Mouse (Mus musculus) leukemia stem cell, adult 10-12 weeks (primary cell): ENCODE results near the gene Arfgap1. TPM values are rescaled to one million over a fixed set of nuclear protein-coding genes. Genes with fewer than 3 reads are reported as not detected.

Source experiments
- polyA plus RNA-seq: library from polyadenylated mRNA; stranded (reverse); fragments of >175 nt; gene quantifications from 2 replicates; pipeline ENCODE4 v1.2.3, GENCODE M21; 2012; ENCODE audit warnings: low replicate concordance

Arfgap1 gene
- 33.6 and 37.3 TPM in 2 replicates for polyA plus RNA-seq

DNA sequence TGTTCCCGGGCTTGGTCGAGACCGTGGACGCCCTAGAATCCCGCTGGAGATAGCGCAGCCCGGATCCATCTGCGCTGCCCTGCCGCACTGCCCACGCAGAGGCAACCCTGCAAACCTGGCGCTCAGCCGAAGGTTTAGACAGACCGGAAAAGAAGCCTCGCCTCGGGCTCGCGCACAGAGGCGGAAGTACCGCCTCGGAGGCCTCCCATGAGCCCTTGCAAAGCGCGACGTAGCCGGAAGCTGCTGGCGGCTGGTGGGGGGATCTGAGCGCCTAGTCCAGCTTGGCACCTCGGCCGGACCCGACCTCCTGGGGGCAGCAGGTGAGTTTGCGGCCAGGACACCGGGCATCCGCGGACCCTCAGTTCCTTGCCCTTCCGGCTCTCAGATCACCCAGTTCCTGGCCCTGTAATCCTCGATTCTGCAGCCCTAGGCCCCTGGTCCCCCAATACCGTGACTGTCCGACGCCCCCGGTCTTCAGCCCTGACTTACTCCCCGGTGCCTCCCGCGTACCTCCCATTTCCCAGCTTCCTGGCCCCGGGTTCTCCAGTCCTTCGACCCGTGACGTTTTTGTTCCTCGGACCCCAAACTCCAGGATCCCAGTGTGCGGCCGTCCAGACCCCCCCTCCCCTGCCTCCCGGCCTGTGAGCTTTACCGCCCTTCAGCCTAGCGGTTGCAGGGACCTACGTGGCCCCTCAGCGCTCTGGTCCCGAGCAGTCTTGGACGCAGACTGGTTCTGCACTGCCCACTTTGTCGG, at the start of gene Arfgap1:
Gene Arfgap1 (plus strand): TSS at position 216 of the 754 bp plus-strand sequence.

DNA sequence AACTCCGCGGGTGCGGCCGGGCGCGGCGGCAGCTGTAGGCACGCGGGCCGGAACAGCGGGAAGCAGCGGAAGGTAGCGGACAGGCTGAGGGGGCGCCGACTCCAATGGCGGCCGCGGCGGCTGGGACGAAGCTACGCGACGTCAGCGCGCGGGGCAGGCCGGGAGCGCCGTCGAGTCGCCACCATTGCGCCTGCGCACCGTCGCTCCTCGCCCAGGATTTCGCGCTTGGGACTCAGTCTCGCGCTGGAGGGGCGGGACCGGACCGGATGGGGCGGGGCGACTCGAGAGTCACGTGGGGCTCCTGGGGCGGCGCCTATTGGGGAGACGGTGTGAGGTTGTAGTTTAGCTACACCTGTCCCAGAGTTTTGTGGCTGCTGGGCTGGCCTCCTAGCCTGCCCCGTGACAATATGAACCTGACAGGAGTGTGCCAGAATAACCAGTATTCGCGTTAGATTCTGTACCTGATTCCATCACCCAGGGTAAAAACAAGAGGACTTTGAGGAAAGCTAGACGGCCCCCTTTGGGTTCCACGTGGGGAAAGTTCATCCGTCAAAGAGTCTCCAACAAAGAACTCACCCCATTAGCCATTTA, 46.1 kb upstream of the Arfgap1 start, which contains the start of gene Ythdf1:
Gene Ythdf1 (minus strand): TSS at position 140 of the 591 bp plus-strand sequence.

DNA sequence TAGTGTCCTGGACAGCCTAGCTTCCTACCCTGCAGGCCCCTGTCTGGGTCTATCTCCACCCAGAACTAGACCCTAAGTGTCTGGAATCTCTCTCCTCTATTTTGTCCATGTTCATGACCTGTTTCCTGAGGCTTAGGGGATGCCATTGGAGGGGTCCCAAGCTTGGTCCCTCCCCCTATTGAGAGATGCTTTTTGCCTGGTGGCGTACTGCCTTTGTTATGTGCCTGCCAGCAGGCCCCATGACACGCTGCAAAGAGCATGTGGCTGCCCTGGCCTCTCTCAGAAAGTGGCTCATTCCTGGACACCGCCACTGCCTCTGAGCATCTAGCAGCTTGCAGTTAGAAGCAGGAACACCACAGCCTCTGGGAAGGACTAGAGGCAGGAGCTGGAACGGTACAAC, 38.3 kb upstream of the Arfgap1 start, which contains the start of gene Birc7:
Gene Birc7 (plus strand): TSS at position 301 of the 400 bp plus-strand sequence.

DNA sequence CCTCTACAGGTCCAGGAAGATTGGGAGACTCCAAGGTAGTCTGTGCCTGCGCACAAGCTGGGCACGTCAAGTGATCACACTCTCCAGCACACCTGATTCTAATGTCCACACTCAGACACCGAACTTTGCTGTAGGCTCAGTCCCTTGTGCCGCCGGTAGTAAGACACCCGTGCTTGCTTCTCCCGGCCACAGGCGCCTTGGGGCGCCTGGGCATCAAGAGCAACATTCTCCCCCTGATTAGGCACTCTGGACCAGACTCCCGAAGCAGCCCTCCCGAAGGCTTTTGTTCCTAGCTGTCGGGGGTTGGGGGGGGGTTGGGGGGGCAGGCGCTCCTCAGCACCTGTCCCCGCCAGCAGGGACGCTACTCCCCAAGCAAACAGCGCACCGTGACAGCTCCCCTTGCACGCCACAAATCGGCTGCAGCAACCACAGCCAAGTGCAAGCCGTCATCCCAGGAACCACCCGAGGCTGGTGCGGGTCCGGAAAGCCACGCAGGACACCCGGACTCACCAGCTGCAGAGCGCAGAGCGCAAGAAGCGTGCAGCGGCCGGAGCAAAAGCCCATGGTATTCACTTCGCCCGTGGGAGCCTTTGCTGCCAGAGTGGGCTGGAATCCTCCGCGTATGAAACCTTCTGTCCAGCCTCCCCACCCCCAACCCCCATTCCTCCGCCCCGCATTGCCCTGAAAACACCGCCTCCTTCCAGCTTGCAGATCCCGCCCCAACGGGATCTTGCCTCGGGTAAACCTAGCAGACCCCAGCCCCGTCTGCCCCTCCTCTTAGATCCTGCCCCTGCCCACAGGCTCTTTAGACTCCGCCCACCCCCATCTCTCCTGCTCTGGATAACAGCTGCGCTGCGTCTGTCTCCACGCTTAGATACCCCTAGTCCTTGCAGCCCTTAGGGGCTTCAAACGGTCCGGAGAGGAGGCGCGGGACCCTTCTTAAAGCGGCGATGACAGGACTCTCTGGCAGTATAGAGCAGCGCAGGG, 12.7 kb upstream of the Arfgap1 start, which contains the start of gene Nkain4:
Gene Nkain4 (minus strand): TSS at position 639 of the 987 bp plus-strand sequence.

DNA sequence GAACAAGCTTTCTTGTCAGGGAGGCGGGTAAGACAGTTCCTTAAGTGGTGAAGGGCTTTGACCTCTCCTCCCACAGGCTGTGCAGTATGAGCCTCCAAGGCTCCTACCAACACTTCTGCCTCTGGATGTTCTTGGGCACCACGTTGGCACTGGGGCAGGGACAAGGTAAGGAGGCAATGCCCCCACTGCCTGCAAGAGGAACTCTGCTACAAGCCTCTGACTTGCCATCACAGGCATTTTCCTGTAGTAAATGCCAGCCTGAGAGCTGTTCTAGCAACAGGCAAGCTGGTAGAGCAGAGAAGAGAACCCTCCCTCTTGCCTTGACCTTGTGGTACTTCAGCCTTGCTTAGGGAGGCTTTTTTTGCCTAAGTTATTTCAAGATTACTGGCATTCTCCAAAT, 19.4 kb downstream of the Arfgap1 start, which contains the start of gene Col20a1:
Gene Col20a1 (plus strand): TSS at position 87 of the 400 bp plus-strand sequence.

Other genes starting within 250 kb of the Arfgap1 start
- gene Slc17a9, start 242.0 kb upstream of the Arfgap1 start, polyA plus RNA-seq, result 6.3 and 9.1 TPM in 2 replicates
- not detected in 2 replicates for gene Bhlhe23, start 190.3 kb upstream of the Arfgap1 start, polyA plus RNA-seq
- gene Ythdf1, start 46.3 kb upstream of the Arfgap1 start, polyA plus RNA-seq, result 76.9 and 82.1 TPM in 2 replicates
- gene Birc7, start 38.2 kb upstream of the Arfgap1 start, polyA plus RNA-seq, result not detected in 2 replicates
- gene Nkain4, start 12.5 kb upstream of the Arfgap1 start, polyA plus RNA-seq, result not detected in 2 replicates
- gene Col20a1, start 19.3 kb downstream of the Arfgap1 start, polyA plus RNA-seq, result 3.0 and 7.1 TPM in 2 replicates
- gene Chrna4, start 76.3 kb downstream of the Arfgap1 start, polyA plus RNA-seq, result not detected in 2 replicates
- not detected in 2 replicates for gene Kcnq2, start 168.1 kb downstream of the Arfgap1 start, polyA plus RNA-seq
- not detected in 2 replicates for gene Eef1a2, start 189.8 kb downstream of the Arfgap1 start, polyA plus RNA-seq
- 250 and 398 TPM in 2 replicates for gene Ppdpf, start 220.0 kb downstream of the Arfgap1 start, polyA plus RNA-seq
- gene Ptk6, start 235.6 kb downstream of the Arfgap1 start, polyA plus RNA-seq, result not detected in 2 replicates
- gene Srms, start 246.0 kb downstream of the Arfgap1 start, polyA plus RNA-seq, result 0.22 TPM in 1 of 2 replicates, not detected in the other